Mouse (Mus musculus): Measurements from ENCODE around the gene Odc1. TPM values are rescaled to one million over a fixed set of nuclear protein-coding genes. Genes with fewer than 3 reads are reported as not detected.
A peak's percentile ranks its signal among the peaks of the same experiment; 100 is the strongest.

The Odc1 gene
- polyA plus RNA-seq, 1 experiment from 2014 or later = 167 TPM

- no peak overlapping the region for H3K4me3 ChIP-seq
- WGBS = 73% methylated on average over 1 of the region's 1 CpGs
- ATAC-seq (ENCODE audit: insufficient number of reproducible peaks, low FRiP score) = no peak
Observed at GRCm38 (mm10) chr12:17566046-17566408, 21.4 kb downstream of the Odc1 start.

DNA sequence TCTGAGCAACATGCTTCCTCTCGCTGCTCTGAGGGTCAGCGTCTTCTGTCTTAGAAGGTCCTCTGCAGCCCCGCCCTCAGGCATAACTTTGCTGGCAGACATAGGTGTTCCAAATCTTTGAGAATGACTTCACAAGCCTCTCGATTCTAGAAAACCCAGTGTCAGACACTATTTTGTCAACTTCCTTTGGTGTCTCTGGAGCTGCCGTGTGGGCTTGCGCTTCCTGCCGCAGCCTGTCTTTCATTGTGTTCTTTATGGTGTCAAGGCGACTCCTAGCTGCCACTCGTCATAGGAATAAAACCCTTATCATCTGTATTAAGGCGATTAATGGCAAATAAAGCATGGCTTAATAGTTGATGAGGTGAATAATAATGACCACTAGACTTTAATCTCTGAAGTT, 24.0 kb downstream of the Odc1 start:
- WGBS = 83% methylated on average over 10 of the region's 10 CpGs
- H3K9me3 ChIP-seq (replicated peaks) = 0 out of 2 replicates have a peak, but pooled peaks cover 4% of the 10 kb centered on the region
- no peak overlapping the region for H3K4me3 ChIP-seq
- no peak overlapping the region for H3K4me2 ChIP-seq
- H3K9ac ChIP-seq = no peak overlapping the region
- no peak for ATAC-seq (ENCODE audit: insufficient number of reproducible peaks, low FRiP score)
- H3K27ac ChIP-seq (ENCODE audit: poor library complexity, severe bottlenecking) = no peak overlapping the region
- H3K4me1 ChIP-seq (replicated peaks) = no peaks in the 10 kb centered on the region
- H3K36me3 ChIP-seq = no peaks in the 10 kb centered on the region
- no peaks in the 10 kb centered on the region for H3K27me3 ChIP-seq (replicated peaks)

More at GRCm38 (mm10) chr12:17566046-17566408, 21.4 kb downstream of the Odc1 start:
- H3K27me3 ChIP-seq (replicated peaks) = no peaks in the 10 kb centered on the region
- H3K9me3 ChIP-seq (replicated peaks) = 0 out of 2 replicates have a peak, but pooled peaks cover 4% of the 10 kb centered on the region
- no peaks in the 10 kb centered on the region for H3K4me1 ChIP-seq (replicated peaks)
- H3K36me3 ChIP-seq = no peaks in the 10 kb centered on the region
- no peak overlapping the region for H3K4me2 ChIP-seq
- no peak overlapping the region for H3K9ac ChIP-seq
- no peak overlapping the region for H3K27ac ChIP-seq (ENCODE audit: poor library complexity, severe bottlenecking)

DNA sequence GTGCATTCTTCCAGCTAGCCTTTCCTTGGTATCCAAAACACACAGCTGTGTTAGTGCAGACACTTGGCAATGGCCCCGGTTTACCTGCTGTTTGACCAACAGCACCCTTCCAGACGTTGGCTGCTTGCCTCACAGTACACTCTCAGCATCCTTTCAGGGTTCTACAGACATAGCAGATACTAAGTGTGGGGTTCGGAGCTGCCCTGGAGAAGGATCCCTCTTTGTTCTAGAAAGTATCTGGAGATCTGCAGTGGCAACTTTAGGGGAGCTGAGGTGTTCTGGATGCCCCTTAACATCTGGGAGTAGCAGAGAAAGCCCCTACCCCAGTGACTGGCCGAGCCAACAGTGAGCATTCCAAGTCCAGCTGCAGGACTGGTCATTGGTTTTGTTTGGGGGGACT, 30.0 kb downstream of the Odc1 start:
- peaks cover 15% of the 10 kb centered on the region; the same call in 1 of the 2 replicates for H3K27me3 ChIP-seq (replicated peaks)
- no peaks in the 10 kb centered on the region for H3K36me3 ChIP-seq
- H3K4me3 ChIP-seq = no peak overlapping the region
- no peak overlapping the region for H3K4me2 ChIP-seq
- H3K9me3 ChIP-seq (replicated peaks) = no peaks in the 10 kb centered on the region
- WGBS = 71% methylated on average over 4 of the region's 4 CpGs
- no peak for ATAC-seq (ENCODE audit: insufficient number of reproducible peaks, low FRiP score)
- H3K27ac ChIP-seq (ENCODE audit: poor library complexity, severe bottlenecking) = no peak overlapping the region
- peaks cover 8% of the 10 kb centered on the region; the same call in 1 of the 2 replicates for H3K4me1 ChIP-seq (replicated peaks)
- H3K9ac ChIP-seq = no peak overlapping the region

DNA sequence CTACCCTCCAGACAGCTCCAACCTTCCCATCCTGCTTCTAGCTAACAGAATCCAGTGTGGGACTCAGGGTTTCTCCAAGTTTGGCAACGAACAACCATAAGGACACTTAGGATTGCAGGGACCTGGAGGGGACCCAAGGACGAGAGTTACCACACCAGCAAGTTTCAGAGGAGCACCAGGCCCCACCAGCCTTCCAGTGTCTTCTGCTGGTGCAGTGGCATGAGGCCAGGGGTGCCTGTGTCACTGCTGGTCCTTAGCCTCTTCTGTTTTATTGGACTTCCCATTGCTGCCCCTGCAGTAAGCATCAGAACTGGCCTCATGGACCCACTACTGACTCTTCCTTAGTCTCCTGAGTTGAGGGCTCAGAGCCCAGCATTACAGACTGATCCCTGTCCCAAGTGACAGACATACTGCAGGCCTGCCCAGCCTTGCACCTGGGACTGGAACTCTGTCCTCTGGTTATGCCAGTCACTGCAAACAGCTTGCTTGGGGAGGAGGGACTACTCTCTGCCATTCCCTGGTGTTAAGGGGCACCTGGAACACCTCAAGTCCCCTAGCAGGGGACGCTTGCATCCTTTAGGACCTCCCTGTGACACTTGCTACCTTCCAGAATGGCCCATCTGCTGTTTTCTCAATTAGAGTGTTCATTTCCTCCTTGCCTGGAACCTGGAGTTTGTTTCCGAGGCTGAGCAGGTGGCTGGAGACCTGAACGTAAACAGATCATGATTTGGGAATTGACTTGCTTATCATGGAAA, 30.7 kb downstream of the Odc1 start:
- H3K27ac ChIP-seq (ENCODE audit: poor library complexity, severe bottlenecking) = no peak overlapping the region
- no peak overlapping the region for H3K9ac ChIP-seq
- H3K9me3 ChIP-seq (replicated peaks) = no peaks in the 10 kb centered on the region
- no peaks in the 10 kb centered on the region for H3K36me3 ChIP-seq
- no peak for ATAC-seq (ENCODE audit: insufficient number of reproducible peaks, low FRiP score)
- WGBS = 55% methylated on average over 5 of the region's 5 CpGs
- peaks cover 8% of the 10 kb centered on the region; the same call in 1 of the 2 replicates for H3K4me1 ChIP-seq (replicated peaks)
- H3K4me2 ChIP-seq = no peak overlapping the region
- H3K27me3 ChIP-seq (replicated peaks) = peaks cover 15% of the 10 kb centered on the region; the same call in 1 of the 2 replicates
- H3K4me3 ChIP-seq = no peak overlapping the region

DNA sequence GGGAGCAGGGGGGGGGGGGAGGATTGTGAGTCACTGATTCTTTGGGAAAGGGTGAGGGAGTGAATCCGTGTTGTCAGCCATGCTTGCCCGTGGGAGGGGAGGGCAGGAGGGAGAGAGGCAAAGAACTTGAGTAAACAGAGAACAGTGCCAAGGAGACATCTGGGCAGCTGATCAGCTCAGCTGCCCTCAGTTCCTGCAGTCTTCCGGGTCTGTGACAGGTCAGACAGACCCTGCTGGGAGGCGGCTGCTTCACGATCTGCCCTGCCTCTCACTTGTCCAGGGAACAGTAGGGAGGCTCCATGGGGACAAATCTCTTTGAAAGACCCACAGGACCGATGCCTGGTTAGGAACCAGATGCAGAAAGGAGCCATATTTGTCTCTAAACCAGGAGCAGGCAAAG, 31.4 kb downstream of the Odc1 start:
- H3K4me2 ChIP-seq = peak overlapping the region; percentile 30

GRCm38 (mm10) chr12:17578601-17579000, 34.0 kb downstream of the Odc1 start:
- Histone ChIP-seq H3K4me2 (no peak overlapping the region), H3K27ac (ENCODE audit: poor library complexity, severe bottlenecking) (no peak overlapping the region), H3K27me3 (replicated peaks) (peaks cover 15% of the 10 kb centered on the region; the same call in 1 of the 2 replicates), H3K9ac (no peak overlapping the region), H3K4me3 (no peak overlapping the region), H3K4me1 (replicated peaks) (peaks cover 8% of the 10 kb centered on the region; the same call in 1 of the 2 replicates), H3K9me3 (replicated peaks) (no peaks in the 10 kb centered on the region), H3K36me3 (no peaks in the 10 kb centered on the region)
- ATAC-seq (ENCODE audit: insufficient number of reproducible peaks, low FRiP score) = no peak; the same call in 1 of the 2 replicates
- 48% methylated on average over 4 of the region's 4 CpGs for WGBS

More for the DNA sequence above, 31.4 kb downstream of the Odc1 start:
- H3K9me3 ChIP-seq (replicated peaks) = no peaks in the 10 kb centered on the region
- no peak overlapping the region for H3K4me3 ChIP-seq
- no peak overlapping the region for H3K27ac ChIP-seq (ENCODE audit: poor library complexity, severe bottlenecking)
- 10% methylated on average over 6 of the region's 6 CpGs for WGBS
- H3K4me1 ChIP-seq (replicated peaks) = peaks cover 8% of the 10 kb centered on the region; the same call in 1 of the 2 replicates
- no peak overlapping the region for H3K9ac ChIP-seq
- no peaks in the 10 kb centered on the region for H3K36me3 ChIP-seq
- no peak for ATAC-seq (ENCODE audit: insufficient number of reproducible peaks, low FRiP score)
- peaks cover 15% of the 10 kb centered on the region; the same call in 1 of the 2 replicates for H3K27me3 ChIP-seq (replicated peaks)

- ATAC-seq (ENCODE audit: insufficient number of reproducible peaks, low FRiP score) = no peak
- 57% methylated on average over 6 of the region's 6 CpGs for WGBS
- H3K9ac ChIP-seq = no peak overlapping the region
Observed at GRCm38 (mm10) chr12:17581001-17581400, 36.4 kb downstream of the Odc1 start.

DNA sequence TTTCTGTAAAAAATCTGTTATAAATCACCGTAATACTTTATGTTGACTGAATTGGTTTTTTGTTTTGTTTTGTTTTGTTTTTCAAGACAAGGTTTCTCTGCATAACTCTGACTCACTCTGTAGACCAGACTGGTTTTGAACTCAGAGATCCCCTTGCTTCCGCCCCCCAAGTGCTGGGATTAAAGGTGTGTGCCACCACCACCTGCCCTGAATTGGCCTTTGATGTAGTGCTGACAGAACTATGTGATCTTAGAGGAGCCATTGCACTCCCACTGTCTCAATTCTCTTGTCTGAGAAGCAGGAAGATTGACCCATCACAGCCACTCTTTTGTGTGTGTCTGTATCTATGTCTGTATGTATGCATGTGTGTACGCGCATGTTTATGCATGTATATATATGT, 37.8 kb downstream of the Odc1 start:
- Histone ChIP-seq H3K27ac (ENCODE audit: poor library complexity, severe bottlenecking) (no peak overlapping the region), H3K4me1 (replicated peaks) (no peaks in the 10 kb centered on the region), H3K4me2 (no peak overlapping the region), H3K4me3 (no peak overlapping the region), H3K27me3 (replicated peaks) (peaks cover 9% of the 10 kb centered on the region; the same call in 1 of the 2 replicates), H3K9me3 (replicated peaks) (peaks cover 4% of the 10 kb centered on the region; the same call in 1 of the 2 replicates), H3K9ac (no peak overlapping the region), H3K36me3 (no peaks in the 10 kb centered on the region)
- WGBS = 89% methylated on average over 4 of the region's 4 CpGs
- ATAC-seq (ENCODE audit: insufficient number of reproducible peaks, low FRiP score) = no peak

More at GRCm38 (mm10) chr12:17581001-17581400, 36.4 kb downstream of the Odc1 start:
- peaks cover 12% of the 10 kb centered on the region; the same call in 1 of the 2 replicates for H3K27me3 ChIP-seq (replicated peaks)
- H3K4me2 ChIP-seq = no peak overlapping the region
- no peak overlapping the region for H3K4me3 ChIP-seq
- peaks cover 6% of the 10 kb centered on the region; the same call in 1 of the 2 replicates for H3K4me1 ChIP-seq (replicated peaks)
- H3K9me3 ChIP-seq (replicated peaks) = peaks cover 4% of the 10 kb centered on the region; the same call in 1 of the 2 replicates
- H3K27ac ChIP-seq (ENCODE audit: poor library complexity, severe bottlenecking) = no peak overlapping the region
- H3K36me3 ChIP-seq = no peaks in the 10 kb centered on the region

DNA sequence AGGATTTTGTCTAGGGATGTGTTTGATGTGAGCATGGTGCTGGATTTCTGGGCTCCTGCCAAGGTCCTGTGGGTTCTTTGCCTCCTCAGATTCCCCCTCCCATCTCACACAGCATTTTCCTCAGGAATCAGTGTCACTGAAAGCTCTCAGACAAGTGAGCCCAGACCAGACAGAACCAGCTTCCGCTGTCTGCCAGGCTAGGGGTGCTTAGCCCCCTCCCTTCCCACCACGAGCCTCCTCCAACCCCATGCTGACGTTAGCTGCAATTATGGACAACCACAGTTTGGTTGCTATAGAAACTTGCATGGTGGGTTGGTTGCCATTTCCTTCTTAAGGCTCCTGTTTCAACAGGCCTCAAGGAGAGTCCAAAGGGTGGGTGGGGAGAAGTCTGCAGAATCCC, 39.3 kb downstream of the Odc1 start:
- Histone ChIP-seq H3K27ac (ENCODE audit: poor library complexity, severe bottlenecking) (no peak overlapping the region), H3K9me3 (replicated peaks) (peaks cover 4% of the 10 kb centered on the region; the same call in 1 of the 2 replicates), H3K4me1 (replicated peaks) (no peaks in the 10 kb centered on the region), H3K36me3 (no peaks in the 10 kb centered on the region), H3K9ac (no peak overlapping the region), H3K4me3 (no peak overlapping the region), H3K27me3 (replicated peaks) (no peaks in the 10 kb centered on the region; the same call in 1 of the 2 replicates), H3K4me2 (no peak overlapping the region)
- ATAC-seq (ENCODE audit: insufficient number of reproducible peaks, low FRiP score) = no peak
- WGBS = 48% methylated on average over 3 of the region's 3 CpGs

DNA sequence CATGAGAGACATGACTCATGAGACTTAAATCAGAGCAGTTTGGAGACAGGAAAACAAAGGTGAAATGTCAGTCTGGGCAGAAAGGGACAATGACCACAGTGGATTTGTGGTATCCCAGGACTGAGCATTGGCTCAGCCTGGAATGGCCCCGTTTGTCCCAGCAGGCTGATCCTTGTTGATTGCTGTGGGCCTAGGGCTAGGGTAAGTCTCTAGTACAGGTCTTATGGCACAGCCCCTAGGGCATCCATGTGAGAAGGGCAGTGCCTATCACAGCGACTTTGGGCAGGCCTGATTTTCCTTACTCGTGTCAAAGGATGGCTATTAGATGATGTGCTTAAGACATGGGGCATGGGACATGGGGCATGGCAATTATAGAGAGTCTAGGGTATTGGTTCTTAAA, 41.4 kb downstream of the Odc1 start:
- no peak for ATAC-seq (ENCODE audit: insufficient number of reproducible peaks, low FRiP score)
- WGBS = 76% methylated on average over 3 of the region's 3 CpGs

DNA sequence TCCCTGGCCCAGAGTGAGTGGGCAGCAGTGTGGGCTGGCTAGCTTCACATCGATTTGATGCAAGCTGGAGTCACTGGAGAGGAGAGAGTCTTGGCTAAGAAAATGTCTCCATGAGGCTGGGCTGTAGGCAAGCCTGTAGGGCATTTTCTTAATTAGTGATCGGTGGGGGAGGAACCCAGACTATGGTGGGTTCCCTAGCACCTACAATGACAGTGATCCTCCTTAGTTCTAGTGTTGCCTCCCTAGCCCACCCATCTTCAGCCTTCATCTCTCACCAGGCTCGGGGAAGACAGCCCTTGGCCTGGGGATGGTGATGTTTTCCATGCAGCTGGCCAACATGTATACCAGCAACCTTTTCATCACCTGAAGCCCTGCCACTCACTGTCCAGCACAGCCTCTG, 43.8 kb downstream of the Odc1 start:
- ATAC-seq (ENCODE audit: insufficient number of reproducible peaks, low FRiP score) = no peak
- H3K4me3 ChIP-seq = no peak overlapping the region
- no peak overlapping the region for H3K9ac ChIP-seq
- H3K27ac ChIP-seq (ENCODE audit: poor library complexity, severe bottlenecking) = no peak overlapping the region
- H3K4me1 ChIP-seq (replicated peaks) = no peaks in the 10 kb centered on the region
- H3K4me2 ChIP-seq = no peak overlapping the region
- H3K36me3 ChIP-seq = no peaks in the 10 kb centered on the region
- no peaks in the 10 kb centered on the region for H3K27me3 ChIP-seq (replicated peaks)
- WGBS = 85% methylated on average over 3 of the region's 3 CpGs
- H3K9me3 ChIP-seq (replicated peaks) = peaks cover 4% of the 10 kb centered on the region; the same call in 1 of the 2 replicates

More for the DNA sequence above, 41.4 kb downstream of the Odc1 start:
- H3K9ac ChIP-seq = no peak overlapping the region
- H3K4me1 ChIP-seq (replicated peaks) = no peaks in the 10 kb centered on the region
- H3K4me3 ChIP-seq = no peak overlapping the region
- no peaks in the 10 kb centered on the region for H3K27me3 ChIP-seq (replicated peaks)
- no peak overlapping the region for H3K27ac ChIP-seq (ENCODE audit: poor library complexity, severe bottlenecking)
- no peak overlapping the region for H3K4me2 ChIP-seq
- no peaks in the 10 kb centered on the region for H3K36me3 ChIP-seq
- peaks cover 4% of the 10 kb centered on the region; the same call in 1 of the 2 replicates for H3K9me3 ChIP-seq (replicated peaks)
